Mouse (Mus musculus) limb, embryonic 13.5 days (tissue): ENCODE data around the gene Cfl1. TPM values are rescaled to one million over a fixed set of nuclear protein-coding genes. Genes with fewer than 3 reads are reported as not detected.
A peak's percentile ranks its signal among the peaks of the same experiment; 100 is the strongest.
"Not testable (repeated sequence)": the region's sequence is repeated elsewhere in the genome, so short reads cannot be mapped to it uniquely, and the experiment has no call there.

Source experiments
- ATAC-seq: fragments of 200-750 bp; cut with Nextera tagmentation; 2 replicates; pipeline ENCODE4 v1.8.0; 2017; ENCODE audit warnings: low read depth, moderate number of reproducible peaks, moderate TSS enrichment; ENCODE audit not compliant: low FRiP score
- H3K27ac ChIP-seq: fragments of 300-500 bp; sonication (generic); 2 replicates; pipeline ENCODE4 v1.5.1; 2015; ENCODE audit warnings: inconsistent platforms, mild to moderate bottlenecking, moderate library complexity
- H3K27me3 ChIP-seq: fragments of 300-500 bp; sonication (generic); 2 replicates; pipeline ENCODE4 v1.6.1; 2015; ENCODE audit warnings: mild to moderate bottlenecking, inconsistent platforms
- H3K36me3 ChIP-seq: fragments of 300-500 bp; sonication (generic); 2 replicates; pipeline ENCODE4 v1.6.1; 2015; ENCODE audit warnings: inconsistent platforms, mild to moderate bottlenecking, moderate library complexity
- H3K4me1 ChIP-seq: fragments of 300-500 bp; sonication (generic); 2 replicates; pipeline ENCODE4 v1.6.1; 2015; ENCODE audit warnings: inconsistent platforms
- H3K4me2 ChIP-seq: fragments of 300-500 bp; sonication (generic); replicated peaks from 2 replicates; pipeline ENCODE4 v1.6.1; 2015; ENCODE audit warnings: inconsistent platforms, mild to moderate bottlenecking, moderate library complexity
- H3K4me3 ChIP-seq: fragments of 300-500 bp; sonication (generic); 2 replicates; pipeline ENCODE4 v1.5.1; 2015; ENCODE audit warnings: moderate library complexity, mild to moderate bottlenecking, inconsistent platforms
- H3K9ac ChIP-seq: fragments of 300-500 bp; sonication (generic); 2 replicates; pipeline ENCODE4 v1.6.1; 2015; ENCODE audit warnings: mild to moderate bottlenecking, inconsistent platforms
- H3K9me3 ChIP-seq: fragments of 300-500 bp; sonication (generic); 2 replicates; pipeline ENCODE4 v1.6.1; 2016; ENCODE audit warnings: inconsistent platforms
- WGBS: fragments of 180-500 bp; shearing (Covaris S2); methylation state at CpG from one replicate; pipeline ENCODE4 v1.1.7; 2015; 5-methylcytosine and 5-hydroxymethylcytosine counted together
- polyA plus RNA-seq: library from polyadenylated mRNA; unstranded; fragments of >200 nt; fragmentation: Nextera tagmentation; extraction: Ambion mirVana; gene quantifications from 2 replicates; pipeline ENCODE4 v1.2.1, GENCODE M21; 2015

The Cfl1 gene
- polyA plus RNA-seq, 1 experiment from 2014 or later, result 2,537 TPM

DNA sequence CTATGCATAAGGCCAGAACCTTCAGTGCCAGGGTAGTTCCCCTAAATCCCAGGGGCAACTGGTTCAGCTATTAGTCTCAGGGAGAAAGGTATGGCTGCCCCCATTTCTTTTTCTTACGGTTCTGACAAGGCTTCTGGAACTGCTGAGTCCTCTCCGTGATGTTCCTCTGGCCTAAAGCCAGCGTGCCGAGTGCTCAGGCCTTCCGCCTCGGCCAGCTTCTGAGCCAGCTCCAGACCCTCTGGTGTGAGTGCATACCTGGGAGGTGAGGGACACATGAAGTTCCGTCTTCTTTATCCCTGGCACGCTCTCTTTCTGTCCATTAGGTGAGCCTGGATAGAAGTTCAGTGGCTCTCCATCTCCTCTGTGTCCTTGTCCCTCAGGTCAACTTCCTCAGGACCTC lies 4.9 kb upstream of the Cfl1 start:
- Histone ChIP-seq H3K36me3 (peaks cover 64% of the 10 kb centered on the region), H3K27ac (no peak overlapping the region), H3K4me3 (no peak overlapping the region), H3K4me2 (no peak overlapping the region), H3K4me1 (peaks cover 26% of the 10 kb centered on the region), H3K27me3 (no peaks in the 10 kb centered on the region), H3K9me3 (no peaks in the 10 kb centered on the region), H3K9ac (no peak overlapping the region)
- WGBS, result 91% methylated on average over 8 of the region's 8 CpGs
- no peak for ATAC-seq

GRCm38 (mm10) chr19:5485821-5486220 lies 4.4 kb upstream of the Cfl1 start:
- no peaks in the 10 kb centered on the region for H3K9me3 ChIP-seq
- WGBS, result 93% methylated on average over 7 of the region's 7 CpGs
- peaks cover 26% of the 10 kb centered on the region for H3K4me1 ChIP-seq
- H3K27ac ChIP-seq, result no peak overlapping the region
- no peak overlapping the region for H3K4me3 ChIP-seq
- H3K9ac ChIP-seq, result no peak overlapping the region
- ATAC-seq, result no peak
- peaks cover 60% of the 10 kb centered on the region for H3K36me3 ChIP-seq
- H3K27me3 ChIP-seq, result no peaks in the 10 kb centered on the region
- no peak overlapping the region for H3K4me2 ChIP-seq

GRCm38 (mm10) chr19:5486286-5486685 lies 4.0 kb upstream of the Cfl1 start:
- Histone ChIP-seq H3K36me3 (peaks cover 55% of the 10 kb centered on the region), H3K4me2 (peak overlapping the region; percentile 83; the same call in 1 of the 2 replicates), H3K27me3 (no peaks in the 10 kb centered on the region), H3K9me3 (no peaks in the 10 kb centered on the region), H3K4me1 (peaks cover 26% of the 10 kb centered on the region), H3K9ac (0 out of 2 replicates have a peak overlapping the region, but pooled peaks have one; percentile 31), H3K27ac (no peak overlapping the region; the same call in 1 of the 2 replicates), H3K4me3 (no peak overlapping the region)
- ATAC-seq, result no peak
- WGBS, result 79% methylated on average over 8 of the region's 8 CpGs

DNA sequence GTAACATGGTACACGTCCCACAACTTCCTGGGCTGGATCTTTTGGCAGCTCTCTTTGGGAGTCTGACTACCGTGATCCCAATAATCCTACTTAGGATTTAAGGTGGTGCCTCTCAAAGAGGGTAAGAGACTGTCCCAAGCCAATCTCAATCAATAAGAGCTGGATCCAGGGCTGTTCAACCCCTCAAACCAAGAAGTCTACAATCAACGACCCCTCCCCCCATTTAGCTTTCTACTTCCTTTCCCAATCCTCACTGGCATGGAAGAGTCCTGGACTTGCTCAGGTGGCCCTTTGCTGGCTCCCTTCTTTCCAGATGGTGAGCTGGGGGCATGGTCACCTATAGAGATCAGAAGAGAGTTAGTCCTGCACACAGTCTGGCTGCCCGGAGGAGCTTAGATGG lies 3.5 kb upstream of the Cfl1 start:
- Histone ChIP-seq H3K27ac (peak overlapping the region; percentile 8; the same call in 1 of the 2 replicates), H3K9me3 (no peaks in the 10 kb centered on the region), H3K4me2 (peak overlapping the region; percentile 83), H3K27me3 (no peaks in the 10 kb centered on the region), H3K36me3 (peaks cover 51% of the 10 kb centered on the region), H3K4me3 (peak overlapping the region; percentile 59), H3K9ac (peak overlapping the region; percentile 72; the same call in 1 of the 2 replicates), H3K4me1 (peaks cover 28% of the 10 kb centered on the region)
- 86% methylated on average over 4 of the region's 4 CpGs for WGBS
- no peak for ATAC-seq

DNA sequence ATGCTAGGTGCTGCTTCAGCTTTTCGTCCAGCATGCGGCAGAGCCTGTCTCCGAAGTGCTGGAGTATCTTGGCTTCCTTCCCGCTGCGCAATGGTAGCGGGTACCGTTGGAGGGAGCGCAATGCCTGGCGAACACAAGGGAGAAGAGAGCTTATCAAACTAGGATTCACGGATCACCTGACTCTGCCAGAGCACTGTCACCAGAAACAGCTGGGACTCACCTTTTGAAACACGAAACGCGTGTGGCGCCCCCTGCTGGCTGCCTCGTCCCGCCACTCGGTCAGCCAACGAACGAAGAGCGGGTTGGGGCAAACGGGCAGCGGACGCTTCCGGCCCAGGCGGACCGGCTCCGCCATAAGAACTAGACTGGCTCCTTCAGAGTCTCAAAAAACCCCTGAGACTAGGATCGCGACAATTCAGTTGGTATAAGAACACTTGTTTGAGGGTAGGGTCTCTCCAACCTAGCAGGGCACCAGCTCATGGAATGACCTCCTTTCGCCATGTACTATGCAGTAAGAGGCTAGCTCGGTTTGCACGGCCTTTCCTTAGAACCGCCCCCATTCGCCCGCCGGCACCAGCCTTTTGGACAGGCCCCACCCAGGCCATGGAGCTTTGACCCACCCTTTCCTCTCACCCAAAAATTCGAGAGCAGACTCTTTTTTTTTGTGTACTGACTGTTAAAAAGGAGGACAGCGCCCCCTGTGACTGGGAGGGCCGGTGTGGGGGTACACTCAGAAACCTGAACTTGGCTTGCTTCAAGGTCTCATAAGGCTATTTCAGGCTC lies 2.3 kb upstream of the Cfl1 start, which contains the start of gene Mus81:
Gene Mus81 (minus strand): TSS at position 635 of the 783 bp plus-strand sequence.
- peak within 1 kb of the TSS; percentile 99 for H3K27ac ChIP-seq
- no peaks in the 10 kb centered on the region for H3K27me3 ChIP-seq
- ATAC-seq, result peak; percentile 77
- peaks cover 51% of the 10 kb centered on the region for H3K36me3 ChIP-seq
- peak within 1 kb of the TSS; percentile 59 for H3K4me3 ChIP-seq
- peaks cover 39% of the 10 kb centered on the region for H3K4me1 ChIP-seq
- peak within 1 kb of the TSS; percentile 72 for H3K9ac ChIP-seq
- H3K4me2 ChIP-seq, result peak within 1 kb of the TSS; percentile 83
- H3K9me3 ChIP-seq, result no peaks in the 10 kb centered on the region
- under 1% methylated on average over 39 of the region's 39 CpGs for WGBS

- WGBS, result under 1% methylated on average over 26 of the region's 26 CpGs
These were observed 1.2 kb upstream of the Cfl1 start for GRCm38 (mm10) chr19:5488878-5489571.

DNA sequence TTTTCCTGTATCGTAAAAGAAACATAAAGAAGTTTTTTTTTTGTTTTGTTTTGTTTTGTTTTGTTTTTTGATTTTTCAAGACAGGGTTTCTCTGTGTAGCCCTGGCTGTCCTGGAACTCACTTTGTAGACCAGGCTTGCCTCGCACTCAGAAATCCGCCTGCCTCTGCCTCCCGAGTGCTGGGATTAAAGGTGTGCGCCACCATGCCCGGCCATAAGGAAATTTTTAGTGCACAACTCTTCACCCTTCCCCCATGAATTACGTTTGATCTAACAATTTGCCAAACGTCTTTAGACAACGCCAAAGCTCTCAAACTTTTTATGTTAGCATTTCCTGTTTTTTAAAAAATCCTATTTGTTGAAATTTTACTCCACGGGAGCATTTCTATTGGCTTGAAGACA lies 534 bp upstream of the Cfl1 start:
- Histone ChIP-seq H3K4me1 (peaks cover 39% of the 10 kb centered on the region), H3K4me2 (peak overlapping the region; percentile 83), H3K36me3 (peaks cover 51% of the 10 kb centered on the region), H3K27ac (peak overlapping the region; percentile 98; the same call in 1 of the 2 replicates), H3K4me3 (peak overlapping the region; percentile 98; the same call in 1 of the 2 replicates)
- H3K9me3 ChIP-seq, H3K9ac ChIP-seq, H3K27me3 ChIP-seq, ATAC-seq: not testable (repeated sequence)
- WGBS, result 56% methylated on average over 10 of the region's 10 CpGs

More at GRCm38 (mm10) chr19:5488878-5489571, 1.2 kb upstream of the Cfl1 start:
- peak; percentile 79 for ATAC-seq
- Histone ChIP-seq H3K4me3 (peak overlapping the region; percentile 59), H3K9ac (peak overlapping the region; percentile 72), H3K9me3 (no peaks in the 10 kb centered on the region), H3K4me1 (peaks cover 39% of the 10 kb centered on the region), H3K27me3 (no peaks in the 10 kb centered on the region), H3K36me3 (peaks cover 51% of the 10 kb centered on the region), H3K4me2 (peak overlapping the region; percentile 83), H3K27ac (peak overlapping the region; percentile 99)

DNA sequence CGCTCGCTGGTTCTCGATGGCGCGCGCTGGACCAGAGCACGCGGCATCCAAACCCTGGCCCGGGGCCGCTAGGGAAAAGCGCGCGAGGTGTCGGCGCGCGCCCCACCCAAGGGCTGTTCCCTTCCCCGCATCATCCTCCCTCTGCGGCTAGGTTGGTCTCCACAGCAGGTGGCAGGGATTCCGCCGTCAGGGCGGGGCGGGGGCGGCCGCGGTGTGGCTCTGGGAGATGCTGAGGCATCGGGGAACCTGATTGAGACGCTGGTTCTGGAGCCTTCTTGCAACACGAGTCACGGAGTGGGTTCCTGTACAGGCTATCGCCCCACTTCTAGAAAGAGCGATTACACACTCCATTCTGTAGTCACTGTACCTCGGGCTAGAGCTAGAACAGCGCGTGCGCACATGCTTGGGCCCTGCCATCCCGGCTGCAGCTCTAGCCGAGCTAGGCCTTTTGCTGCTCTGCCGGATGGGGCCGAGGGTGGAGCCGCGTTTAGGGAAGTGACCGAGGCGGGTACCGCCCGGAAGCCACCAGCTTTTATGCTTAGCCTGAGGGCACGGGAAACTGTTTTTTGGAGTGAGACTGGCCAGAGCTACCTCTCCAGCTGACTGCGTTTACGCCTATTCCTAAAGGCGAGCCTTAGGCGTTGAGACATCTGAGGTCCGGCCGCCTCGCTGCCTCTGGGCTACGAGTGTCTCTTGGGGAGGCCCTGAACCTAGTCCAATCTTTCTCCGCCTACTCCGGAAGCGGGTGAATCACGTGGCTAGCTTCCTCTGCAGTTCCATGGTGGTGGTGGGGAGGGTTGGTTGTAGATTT lies 848 bp downstream of the Cfl1 start:
- Histone ChIP-seq H3K27ac (peak overlapping the region; percentile 98), H3K9ac (peak overlapping the region; percentile 97), H3K4me3 (peak overlapping the region; percentile 98), H3K36me3 (peaks cover 49% of the 10 kb centered on the region), H3K27me3 (no peaks in the 10 kb centered on the region), H3K9me3 (no peaks in the 10 kb centered on the region), H3K4me1 (peaks cover 38% of the 10 kb centered on the region), H3K4me2 (peak overlapping the region; percentile 83)
- under 1% methylated on average over 58 of the region's 59 CpGs for WGBS
- 0 out of 2 replicates have a peak, but pooled peaks have one; percentile 6 for ATAC-seq

- Histone ChIP-seq H3K4me1 (peaks cover 25% of the 10 kb centered on the region), H3K36me3 (peaks cover 57% of the 10 kb centered on the region)
- ATAC-seq, result no peak
These were observed 2.4 kb downstream of the Cfl1 start for GRCm38 (mm10) chr19:5492641-5493040.

DNA sequence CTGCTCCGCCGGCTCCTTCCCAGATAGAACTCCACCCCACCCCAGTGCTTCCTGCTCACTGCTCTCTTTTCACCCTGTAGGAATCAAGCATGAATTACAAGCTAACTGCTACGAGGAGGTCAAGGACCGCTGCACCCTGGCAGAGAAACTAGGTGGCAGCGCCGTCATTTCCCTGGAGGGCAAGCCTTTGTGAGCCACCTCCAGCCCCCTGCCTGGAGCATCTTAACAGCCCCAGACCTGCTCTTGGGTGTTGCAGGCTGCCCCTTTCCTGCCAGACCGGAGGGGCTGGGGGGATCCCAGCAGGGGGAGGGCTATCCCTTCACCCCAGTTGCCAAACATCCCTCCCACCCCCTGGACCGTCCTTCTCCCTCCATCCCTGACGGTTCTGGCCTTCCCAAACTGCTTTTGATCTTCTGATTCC lies 3.1 kb downstream of the Cfl1 start:
- H3K27me3 ChIP-seq, ATAC-seq, H3K9me3 ChIP-seq, H3K27ac ChIP-seq, H3K9ac ChIP-seq, H3K4me3 ChIP-seq, H3K4me2 ChIP-seq: not testable (repeated sequence)
- Histone ChIP-seq H3K4me1 (peaks cover 25% of the 10 kb centered on the region), H3K36me3 (peaks cover 63% of the 10 kb centered on the region)
- WGBS, result 71% methylated on average over 9 of the region's 9 CpGs

More at GRCm38 (mm10) chr19:5492641-5493040, 2.4 kb downstream of the Cfl1 start:
- no peaks in the 10 kb centered on the region for H3K27me3 ChIP-seq
- no peak overlapping the region; the same call in 1 of the 2 replicates for H3K4me2 ChIP-seq
- H3K27ac ChIP-seq, result no peak overlapping the region
- H3K9ac ChIP-seq, result no peak overlapping the region
- H3K4me3 ChIP-seq, result no peak overlapping the region
- WGBS, result 81% methylated on average over 4 of the region's 4 CpGs
- H3K9me3 ChIP-seq, result no peaks in the 10 kb centered on the region

DNA sequence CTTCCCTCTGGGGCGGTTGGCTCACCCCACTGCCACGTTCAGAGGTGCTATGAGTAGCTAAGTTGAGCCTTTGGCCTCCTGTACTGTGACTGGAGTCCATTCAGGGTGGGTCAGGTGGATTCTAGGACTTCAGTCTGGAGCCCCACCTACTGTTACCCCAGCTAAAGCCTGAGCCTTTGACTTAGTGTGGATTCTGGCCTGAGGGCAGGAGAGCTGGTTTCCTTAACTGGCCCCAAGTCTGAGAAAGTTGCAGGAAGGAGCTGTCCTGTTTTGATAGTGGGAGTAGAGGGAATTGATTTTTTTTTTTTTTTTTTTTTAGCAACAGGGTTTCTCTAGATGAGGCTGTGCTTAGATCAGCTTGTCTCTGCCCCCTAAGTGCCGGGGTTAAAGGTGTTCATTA lies 4.1 kb downstream of the Cfl1 start:
- H3K4me3 ChIP-seq, result no peak overlapping the region
- no peaks in the 10 kb centered on the region for H3K27me3 ChIP-seq
- H3K9me3 ChIP-seq, result no peaks in the 10 kb centered on the region
- no peak overlapping the region for H3K4me2 ChIP-seq
- no peak overlapping the region for H3K9ac ChIP-seq
- WGBS, result 90% methylated on average over 3 of the region's 3 CpGs
- no peak for ATAC-seq
- H3K27ac ChIP-seq, result no peak overlapping the region
- peaks cover 63% of the 10 kb centered on the region for H3K36me3 ChIP-seq
- peaks cover 19% of the 10 kb centered on the region for H3K4me1 ChIP-seq
